Mouse (Mus musculus) activated CD4-positive, CD25-positive, alpha-beta regulatory T cell, adult 4 months (primary cell): ENCODE measurements around the gene Olfr667. TPM values are rescaled to one million over a fixed set of nuclear protein-coding genes. Genes with fewer than 3 reads are reported as not detected.
A peak's percentile ranks its signal among the peaks of the same experiment; 100 is the strongest.

ENCODE experiments used
- ATAC-seq: one replicate; pipeline ENCODE4 v1.8.0; 2017
- polyA plus RNA-seq, 2 experiments: library from polyadenylated mRNA; unstranded; fragments of 100-300 nt; shearing (Covaris generic); gene quantifications; one replicate each; pipeline ENCODE4 v1.2.1; 2017

The Olfr667 gene
- polyA plus RNA-seq: not detected

DNA sequence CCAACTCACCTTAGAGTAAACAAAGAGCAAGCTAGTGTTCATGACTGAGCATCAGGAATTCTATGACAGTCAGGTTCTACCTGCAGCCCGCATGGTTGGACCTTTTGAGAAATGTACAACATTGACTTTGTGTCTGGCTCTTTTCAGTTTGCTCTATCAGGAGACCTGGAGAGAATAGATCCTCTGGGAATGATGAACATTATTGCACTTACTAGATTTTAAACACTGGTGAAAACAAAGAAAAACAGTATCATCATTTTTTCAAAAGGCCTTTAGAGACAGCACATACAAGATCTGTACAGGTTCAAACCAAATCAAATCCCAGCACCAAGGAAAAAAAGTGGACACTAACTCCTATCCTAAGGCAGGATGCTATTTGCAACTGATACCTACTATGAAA, at the start of gene Olfr667:
Gene Olfr667, minus strand, starts transcription at position 101 of the 400 bp plus-strand sequence.
- no peak for ATAC-seq

DNA sequence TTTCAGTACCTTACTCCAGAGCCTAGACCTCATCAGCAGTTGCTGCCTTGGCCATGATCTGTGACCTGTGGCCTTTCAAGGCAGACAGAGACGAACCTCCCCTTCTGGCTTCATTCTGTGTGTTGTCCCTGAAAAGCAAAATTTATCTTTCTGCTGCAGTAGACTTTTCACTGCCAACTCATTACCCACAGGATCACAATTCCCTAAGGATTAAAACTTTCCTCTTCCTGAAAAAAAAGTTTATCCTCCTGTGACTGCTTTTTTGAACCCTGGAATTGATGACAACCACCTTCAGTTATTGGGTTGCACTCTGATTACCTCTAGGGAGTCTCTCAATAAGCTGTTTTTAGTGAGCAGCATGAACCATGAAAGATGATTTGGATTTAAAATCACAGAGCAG, 41.2 kb upstream of the Olfr667 start, which contains the start of gene Olfr670:
Gene Olfr670, minus strand, starts transcription at position 101 of the 400 bp plus-strand sequence.
- no peak for ATAC-seq

DNA sequence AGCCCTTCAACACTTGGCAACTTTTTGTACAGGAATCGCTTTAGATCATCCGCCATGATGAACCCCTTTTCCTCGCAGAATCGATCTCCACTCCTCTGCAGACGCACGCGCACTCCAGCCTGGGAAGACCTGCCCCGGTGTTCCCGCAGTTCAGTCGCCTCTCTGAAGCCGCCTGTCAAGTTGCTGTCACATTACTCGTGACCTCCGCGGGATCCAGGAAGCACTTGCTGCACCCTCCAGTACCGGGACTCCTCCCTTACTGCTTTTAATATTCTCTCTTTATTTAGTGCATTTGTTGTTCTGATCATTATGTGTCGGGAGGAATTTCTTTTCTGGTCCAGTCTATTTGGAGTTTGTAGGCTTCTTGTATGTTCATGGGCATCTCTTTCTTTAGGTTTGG, 29.0 kb upstream of the Olfr667 start:
- peak; percentile 72 for ATAC-seq

DNA sequence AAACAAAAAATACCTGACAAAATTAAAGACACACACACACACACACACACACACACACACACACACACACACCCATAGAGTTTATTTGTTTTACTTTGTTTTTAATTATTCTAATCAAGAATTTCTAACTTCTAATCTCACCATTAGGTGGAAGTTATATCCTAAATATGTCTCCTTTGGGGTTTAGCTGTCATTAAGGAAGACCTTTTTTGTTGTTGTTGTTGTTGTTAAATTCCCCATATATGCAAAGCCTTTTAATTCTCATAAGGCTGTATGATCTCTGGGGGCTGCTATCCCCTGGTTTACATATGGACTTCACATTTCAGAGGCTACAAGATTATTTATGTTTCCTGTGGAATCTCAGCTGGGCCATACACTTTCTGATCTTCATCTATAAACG, 12.7 kb upstream of the Olfr667 start, which contains the start of gene Olfr669:
Gene Olfr669, plus strand, starts transcription at position 301 of the 400 bp plus-strand sequence.
- no peak for ATAC-seq

DNA sequence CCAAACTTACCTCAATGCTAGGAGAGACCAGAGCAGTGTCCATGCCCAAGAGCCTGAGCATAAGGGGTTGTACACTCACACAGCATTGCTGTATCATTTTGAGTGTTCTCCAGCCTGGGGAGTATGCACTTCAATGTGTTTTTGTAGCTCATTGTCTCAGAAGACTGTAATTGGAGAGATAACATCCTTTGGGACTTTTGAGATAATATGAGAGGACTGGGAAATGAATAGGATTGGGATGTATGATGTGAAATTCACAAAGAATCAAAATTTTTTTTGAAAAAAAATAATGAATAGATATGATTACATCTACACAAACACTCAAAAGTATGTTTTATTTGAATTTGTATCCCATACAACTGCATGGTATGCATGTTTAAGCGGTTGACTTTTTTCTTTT, 6.7 kb upstream of the Olfr667 start, which contains the start of gene Olfr668:
Gene Olfr668, minus strand, starts transcription at position 101 of the 400 bp plus-strand sequence.
- ATAC-seq: no peak

DNA sequence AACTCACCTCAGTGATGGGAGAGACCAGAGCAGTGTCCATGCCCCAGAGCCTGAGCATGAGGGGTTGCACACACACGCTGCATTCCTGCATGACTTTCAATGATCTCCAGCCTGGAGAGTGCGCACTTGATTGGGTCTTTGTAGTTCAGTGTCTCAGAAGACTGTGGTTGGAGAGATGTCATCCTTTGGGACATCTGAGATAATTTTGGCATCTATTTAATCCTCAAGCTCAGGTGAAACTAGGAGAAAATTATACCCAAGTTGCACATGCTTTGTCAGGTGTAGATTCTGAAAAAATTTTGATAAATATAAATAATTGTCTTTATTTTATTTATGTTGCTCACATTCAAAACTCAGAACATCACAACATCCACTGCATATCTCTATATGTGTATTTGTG, 25.4 kb downstream of the Olfr667 start, which contains the start of gene Olfr666:
Gene Olfr666, minus strand, starts transcription at position 101 of the 400 bp plus-strand sequence.
- no peak for ATAC-seq

DNA sequence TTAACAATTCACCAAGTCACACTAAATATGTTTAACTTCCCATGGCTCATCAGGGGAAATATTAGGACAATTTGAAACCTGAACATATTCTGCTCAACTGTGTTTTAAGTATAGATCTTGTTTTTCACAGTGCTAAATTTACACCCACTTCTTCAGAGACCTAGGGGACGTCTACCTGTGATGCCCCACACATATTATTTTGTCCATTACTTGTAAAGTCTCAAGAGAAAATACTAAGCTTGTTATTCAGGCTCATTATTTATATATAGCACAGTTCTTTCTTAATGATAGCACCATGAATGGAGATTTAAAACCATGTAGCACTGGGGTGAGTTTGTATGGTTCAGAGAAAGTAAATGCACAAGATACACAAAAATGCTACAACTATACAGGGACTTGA, 43.6 kb downstream of the Olfr667 start, which contains the start of gene Olfr665:
Gene Olfr665, plus strand, starts transcription at position 301 of the 400 bp plus-strand sequence.
- ATAC-seq: no peak

Other genes starting within 250 kb of the Olfr667 start
- not detected for gene Olfr661, start 235.0 kb downstream of the Olfr667 start, polyA plus RNA-seq
- not detected for gene Usp17le, start 144.0 kb downstream of the Olfr667 start, polyA plus RNA-seq
- gene Usp17lb, start 78.9 kb downstream of the Olfr667 start, polyA plus RNA-seq: not detected
- gene Usp17la, start 64.5 kb downstream of the Olfr667 start, polyA plus RNA-seq: not detected
- gene Olfr665, start 43.5 kb downstream of the Olfr667 start, polyA plus RNA-seq: not detected
- not detected for gene Olfr666, start 25.5 kb downstream of the Olfr667 start, polyA plus RNA-seq
- gene Olfr668, start 6.6 kb upstream of the Olfr667 start, polyA plus RNA-seq: not detected
- gene Olfr669, start 12.8 kb upstream of the Olfr667 start, polyA plus RNA-seq: not detected
- gene Olfr670, start 41.1 kb upstream of the Olfr667 start, polyA plus RNA-seq: not detected
- gene Olfr671, start 57.6 kb upstream of the Olfr667 start, polyA plus RNA-seq: not detected
- gene Olfr672, start 80.5 kb upstream of the Olfr667 start, polyA plus RNA-seq: not detected
- not detected for gene Olfr675, start 107.0 kb upstream of the Olfr667 start, polyA plus RNA-seq
- gene Olfr676, start 111.2 kb upstream of the Olfr667 start, polyA plus RNA-seq: not detected
- not detected for gene Olfr677, start 129.9 kb upstream of the Olfr667 start, polyA plus RNA-seq
- not detected for gene Olfr678, start 143.0 kb upstream of the Olfr667 start, polyA plus RNA-seq
- gene Olfr679, start 159.7 kb upstream of the Olfr667 start, polyA plus RNA-seq: not detected
- gene Olfr680-ps1, start 171.3 kb upstream of the Olfr667 start, polyA plus RNA-seq: not detected
- gene Olfr681, start 195.4 kb upstream of the Olfr667 start, polyA plus RNA-seq: not detected
- not detected for gene Olfr683, start 225.5 kb upstream of the Olfr667 start, polyA plus RNA-seq
- gene Olfr684, start 242.2 kb upstream of the Olfr667 start, polyA plus RNA-seq: not detected